Mouse (Mus musculus) limb, embryonic 14.5 days (tissue): ENCODE results near the gene Slc22a3. TPM values are rescaled to one million over a fixed set of nuclear protein-coding genes. Genes with fewer than 3 reads are reported as not detected.

Source experiments
- ATAC-seq: fragments of 200-750 bp; cut with Nextera tagmentation; 2 replicates; pipeline ENCODE4 v1.8.0; 2017; ENCODE audit warnings: low read depth, moderate number of reproducible peaks, moderate TSS enrichment; ENCODE audit not compliant: low FRiP score
- DNase-seq: peaks from one replicate; pipeline ENCODE4 v3.0.0-alpha.2; 2015; ENCODE audit warnings: low spot score
- H3K27ac ChIP-seq: fragments of 300-500 bp; sonication (generic); replicated peaks from 2 replicates; pipeline ENCODE4 v1.5.1; 2014; ENCODE audit warnings: low read depth, mild to moderate bottlenecking, low read length, moderate library complexity, mixed read lengths
- H3K27me3 ChIP-seq: fragments of 300-500 bp; sonication (generic); 2 replicates; pipeline ENCODE4 v1.6.1; 2014; ENCODE audit warnings: low read length, mixed read lengths; ENCODE audit not compliant: control insufficient read depth, insufficient read depth
- H3K36me3 ChIP-seq: fragments of 300-500 bp; sonication (generic); 2 replicates; pipeline ENCODE4 v1.6.1; 2014; ENCODE audit warnings: mild to moderate bottlenecking, low read length, moderate library complexity, mixed read lengths; ENCODE audit not compliant: control insufficient read depth, insufficient read depth
- H3K4me1 ChIP-seq: fragments of 300-500 bp; sonication (generic); 2 replicates; pipeline ENCODE4 v1.6.1; 2014; ENCODE audit warnings: antibody characterized with exemption, low read length, mixed read lengths; ENCODE audit not compliant: control insufficient read depth, insufficient read depth
- H3K4me2 ChIP-seq: fragments of 300-500 bp; sonication (generic); replicated peaks from 2 replicates; pipeline ENCODE4 v1.6.1; 2014; ENCODE audit warnings: low read depth, mild to moderate bottlenecking, low read length, moderate library complexity; ENCODE audit not compliant: severe bottlenecking
- H3K4me3 ChIP-seq: fragments of 300-500 bp; sonication (generic); replicated peaks from 2 replicates; pipeline ENCODE4 v1.5.1; 2014; ENCODE audit warnings: low read length
- H3K9ac ChIP-seq: fragments of 300-500 bp; sonication (generic); 2 replicates; pipeline ENCODE4 v1.6.1; 2014; ENCODE audit warnings: mild to moderate bottlenecking, low read depth, low read length, moderate library complexity; ENCODE audit not compliant: severe bottlenecking
- H3K9me3 ChIP-seq: fragments of 300-500 bp; sonication (generic); 2 replicates; pipeline ENCODE4 v1.6.1; 2016; ENCODE audit warnings: low read length; ENCODE audit not compliant: control insufficient read depth
- POLR2A ChIP-seq: fragments of 200-500 bp; IDR thresholded peaks from 2 replicates; pipeline ENCODE4 v1.8.0; 2012; ENCODE audit warnings: inconsistent platforms, mild to moderate bottlenecking, moderate library complexity, borderline replicate concordance; ENCODE audit not compliant: insufficient read depth, insufficient read length; ENCODE audit errors: extremely low read depth
- WGBS: fragments of 180-500 bp; shearing (Covaris S2); extraction: QIAGEN DNeasy Blood & Tissue Kit; methylation state at CpG from one replicate; pipeline ENCODE4 v1.1.7; 2014; 5-methylcytosine and 5-hydroxymethylcytosine counted together
- polyA plus RNA-seq, 2 experiments: library from polyadenylated mRNA; depleted of rRNA in 1 of 2; stranded (reverse) in 1 of 2; unstranded in 1 of 2; fragments of >200 nt; fragmentation: Nextera tagmentation in 1 of 2; extraction: Ambion mirVana in 1 of 2; gene quantifications; 2 replicates each; pipeline versions ENCODE4 v1.2.1 to v1.2.3; 2012 to 2014

The Slc22a3 gene
- polyA plus RNA-seq, 2 experiments: 1.5 to 2.2 TPM

DNA sequence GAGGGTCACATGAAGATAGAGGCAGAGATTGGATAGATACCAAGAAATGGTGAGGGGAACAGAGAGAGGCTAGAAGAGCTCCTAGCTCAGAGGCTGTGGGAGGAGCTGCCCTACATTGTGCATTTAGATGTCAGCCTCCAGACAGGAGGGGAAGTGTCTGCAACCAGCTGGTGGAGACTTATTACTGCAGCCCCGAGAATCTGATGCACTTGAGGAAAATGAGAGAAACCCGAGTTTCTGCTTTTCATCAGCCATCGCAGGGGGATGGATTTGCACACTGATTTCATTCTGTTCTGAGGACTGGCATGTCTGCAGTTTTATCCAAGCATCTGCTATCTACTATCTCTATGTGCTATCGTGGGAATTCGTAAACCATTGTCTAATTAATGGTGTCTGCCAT, 75.8 kb downstream of the Slc22a3 start:
- Histone ChIP-seq H3K27ac (no peak overlapping the region), H3K27me3 (no peaks in the 10 kb centered on the region), H3K36me3 (no peaks in the 10 kb centered on the region), H3K4me3 (no peak overlapping the region), H3K4me2 (no peak overlapping the region), H3K9ac (no peak overlapping the region), H3K9me3 (no peaks in the 10 kb centered on the region), H3K4me1 (peaks cover 8% of the 10 kb centered on the region; the same call in 1 of the 2 replicates)
- no peak for TF ChIP-seq POLR2A
- DNase-seq: no peak
- no peak for ATAC-seq
- 44% methylated on average over 5 of the region's 5 CpGs for WGBS

DNA sequence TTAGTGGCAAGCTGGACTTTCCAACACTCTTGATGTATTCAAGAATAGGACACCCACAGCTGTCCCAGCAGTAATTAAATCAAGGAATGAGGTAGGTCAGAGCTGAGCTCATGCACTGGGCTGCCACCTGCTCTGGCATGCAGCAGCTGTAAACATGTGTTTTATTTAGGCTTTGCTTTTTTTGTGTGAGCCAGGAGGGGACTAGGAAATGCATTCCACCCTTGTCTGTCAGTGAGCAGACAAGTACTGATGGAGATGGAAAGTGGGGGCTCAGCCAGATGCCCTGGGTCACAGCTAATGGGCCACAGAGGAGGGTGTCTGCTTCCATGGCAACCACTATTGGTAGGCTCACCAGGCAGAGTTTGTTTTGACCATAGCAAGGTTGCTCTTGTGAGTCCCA, 79.1 kb downstream of the Slc22a3 start:
- H3K4me1 ChIP-seq: peaks cover 8% of the 10 kb centered on the region; the same call in 1 of the 2 replicates
- no peak overlapping the region for H3K27ac ChIP-seq
- no peak overlapping the region for H3K4me3 ChIP-seq
- peak; percentile 82 for ATAC-seq
- DNase-seq: peak; percentile 69
- no peak overlapping the region for H3K9ac ChIP-seq
- no peak for TF ChIP-seq POLR2A
- no peaks in the 10 kb centered on the region for H3K36me3 ChIP-seq
- H3K9me3 ChIP-seq: no peaks in the 10 kb centered on the region
- H3K27me3 ChIP-seq: no peaks in the 10 kb centered on the region
- no peak overlapping the region for H3K4me2 ChIP-seq

DNA sequence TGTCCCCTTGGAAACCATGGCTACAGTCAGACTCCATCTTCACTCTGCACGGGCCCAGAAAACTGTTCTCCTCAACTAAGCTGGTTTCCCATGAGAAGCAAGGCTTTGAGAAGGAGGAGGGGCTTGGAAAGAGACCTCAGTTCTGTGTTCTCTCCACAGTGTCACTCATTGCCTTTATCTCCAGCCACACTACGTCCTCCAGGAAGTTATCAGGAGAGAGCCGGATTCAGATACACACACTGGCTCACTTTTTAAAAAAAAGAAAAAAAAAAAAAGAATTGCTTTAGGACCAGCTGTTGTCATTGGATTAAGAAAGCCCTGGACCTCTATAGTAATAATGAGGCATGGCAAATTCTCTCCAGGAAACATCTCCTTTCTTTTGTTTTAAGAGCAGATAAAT, 80.3 kb downstream of the Slc22a3 start:
- TF ChIP-seq POLR2A: no peak
- Histone ChIP-seq H3K4me2 (no peak overlapping the region), H3K4me3 (no peak overlapping the region), H3K4me1 (peaks cover 5% of the 10 kb centered on the region; the same call in 1 of the 2 replicates), H3K27ac (no peak overlapping the region), H3K36me3 (no peaks in the 10 kb centered on the region), H3K9me3 (no peaks in the 10 kb centered on the region), H3K27me3 (no peaks in the 10 kb centered on the region), H3K9ac (no peak overlapping the region)
- WGBS: 56% methylated on average over 3 of the region's 3 CpGs
- DNase-seq (no peak), ATAC-seq (no peak)

GRCm38 (mm10) chr17:12422143-12422542, 85.4 kb downstream of the Slc22a3 start:
- H3K9me3 ChIP-seq: no peaks in the 10 kb centered on the region
- no peak overlapping the region for H3K4me2 ChIP-seq
- no peaks in the 10 kb centered on the region for H3K36me3 ChIP-seq
- WGBS: 75% methylated on average over 1 of the region's 1 CpGs
- no peak overlapping the region for H3K27ac ChIP-seq
- DNase-seq (no peak), ATAC-seq (no peak)
- TF ChIP-seq POLR2A: no peak
- no peaks in the 10 kb centered on the region for H3K4me1 ChIP-seq
- no peak overlapping the region for H3K9ac ChIP-seq
- no peaks in the 10 kb centered on the region for H3K27me3 ChIP-seq
- no peak overlapping the region for H3K4me3 ChIP-seq

- TF ChIP-seq POLR2A: no peak
- no peak overlapping the region for H3K27ac ChIP-seq
- ATAC-seq: no peak
- H3K4me3 ChIP-seq: no peak overlapping the region
- DNase-seq: no peak
- no peak overlapping the region for H3K9ac ChIP-seq
- no peaks in the 10 kb centered on the region; the same call in 1 of the 2 replicates for H3K4me1 ChIP-seq
- H3K27me3 ChIP-seq: no peaks in the 10 kb centered on the region
- no peak overlapping the region for H3K4me2 ChIP-seq
- H3K9me3 ChIP-seq: no peaks in the 10 kb centered on the region
- WGBS: 69% methylated on average over 16 of the region's 16 CpGs
- H3K36me3 ChIP-seq: no peaks in the 10 kb centered on the region
Observed at GRCm38 (mm10) chr17:12420886-12421574, 86.5 kb downstream of the Slc22a3 start.

GRCm38 (mm10) chr17:12419491-12420079, 87.9 kb downstream of the Slc22a3 start:
- DNase-seq: no peak

More at GRCm38 (mm10) chr17:12419491-12420079, 87.9 kb downstream of the Slc22a3 start:
- Histone ChIP-seq H3K27ac (no peak overlapping the region), H3K9ac (no peak overlapping the region), H3K9me3 (no peaks in the 10 kb centered on the region), H3K4me2 (no peak overlapping the region), H3K4me3 (no peak overlapping the region), H3K4me1 (peaks cover 14% of the 10 kb centered on the region), H3K36me3 (no peaks in the 10 kb centered on the region), H3K27me3 (no peaks in the 10 kb centered on the region)
- ATAC-seq: no peak
- TF ChIP-seq POLR2A: no peak
- 72% methylated on average over 19 of the region's 19 CpGs for WGBS
